Mouse (Mus musculus) midbrain, embryonic 16.5 days (tissue): ENCODE results near the gene Serping1. TPM values are rescaled to one million over a fixed set of nuclear protein-coding genes. Genes with fewer than 3 reads are reported as not detected.
"Not testable (repeated sequence)": the region's sequence is repeated elsewhere in the genome, so short reads cannot be mapped to it uniquely, and the experiment has no call there.

Source experiments
- ATAC-seq: fragments of 200-750 bp; cut with Nextera tagmentation; 2 replicates; pipeline ENCODE4 v1.8.0; 2017; ENCODE audit warnings: moderate TSS enrichment
- H3K27ac ChIP-seq: fragments of 300-500 bp; sonication (generic); 2 replicates; pipeline ENCODE4 v1.5.1; 2014; ENCODE audit warnings: mild to moderate bottlenecking, low read length, mixed read lengths
- H3K27me3 ChIP-seq: fragments of 300-500 bp; sonication (generic); 2 replicates; pipeline ENCODE4 v1.6.1; 2014; ENCODE audit warnings: low read depth, low read length, mixed read lengths; ENCODE audit not compliant: control insufficient read depth, insufficient read depth
- H3K36me3 ChIP-seq: fragments of 300-500 bp; sonication (generic); 2 replicates; pipeline ENCODE4 v1.6.1; 2014; ENCODE audit warnings: mild to moderate bottlenecking, low read length, moderate library complexity, mixed read lengths; ENCODE audit not compliant: control insufficient read depth, insufficient read depth
- H3K4me1 ChIP-seq: fragments of 300-500 bp; sonication (generic); 2 replicates; pipeline ENCODE4 v1.6.1; 2014; ENCODE audit warnings: mild to moderate bottlenecking, low read length, mixed read lengths; ENCODE audit not compliant: control insufficient read depth, insufficient read depth
- H3K4me2 ChIP-seq: fragments of 300-500 bp; sonication (generic); 2 replicates; pipeline ENCODE4 v1.6.1; 2014; ENCODE audit warnings: mild to moderate bottlenecking, low read length, mixed read lengths
- H3K4me3 ChIP-seq: fragments of 300-500 bp; sonication (generic); 2 replicates; pipeline ENCODE4 v1.5.1; 2014; ENCODE audit warnings: low read depth, mild to moderate bottlenecking, low read length, moderate library complexity, mixed read lengths
- H3K9ac ChIP-seq: fragments of 300-500 bp; sonication (generic); 2 replicates; pipeline ENCODE4 v1.6.1; 2014; ENCODE audit warnings: low read depth, low read length, mixed read lengths
- H3K9me3 ChIP-seq: fragments of 300-500 bp; sonication (generic); replicated peaks from 2 replicates; pipeline ENCODE4 v1.6.1; 2014; ENCODE audit warnings: mild to moderate bottlenecking, low read length, mixed read lengths; ENCODE audit not compliant: control insufficient read depth, poor library complexity, severe bottlenecking
- WGBS: fragments of 180-500 bp; shearing (Covaris S2); extraction: QIAGEN DNeasy Blood & Tissue Kit; methylation state at CpG from one replicate; pipeline ENCODE4 v1.1.7; 2014; 5-methylcytosine and 5-hydroxymethylcytosine counted together
- polyA plus RNA-seq: library from polyadenylated mRNA; unstranded; fragments of >200 nt; fragmentation: Nextera tagmentation; extraction: Ambion mirVana; gene quantifications from 2 replicates; pipeline ENCODE4 v1.2.1, GENCODE M21; 2015

Serping1 gene
- polyA plus RNA-seq, 1 experiment from 2014 or later = 28.3 TPM

GRCm38 (mm10) chr2:84806546-84806945 is 31.3 kb upstream of the Serping1 start:
- Histone ChIP-seq H3K27me3 (no peaks in the 10 kb centered on the region), H3K9me3 (no peaks in the 10 kb centered on the region), H3K4me1 (no peaks in the 10 kb centered on the region), H3K27ac (no peak overlapping the region), H3K4me3 (no peak overlapping the region), H3K9ac (no peak overlapping the region), H3K4me2 (no peak overlapping the region), H3K36me3 (no peaks in the 10 kb centered on the region)
- no peak for ATAC-seq
- 79% methylated on average over 5 of the region's 5 CpGs for WGBS

GRCm38 (mm10) chr2:84803963-84804362 is 28.7 kb upstream of the Serping1 start:
- no peaks in the 10 kb centered on the region for H3K36me3 ChIP-seq
- H3K9me3 ChIP-seq = no peaks in the 10 kb centered on the region
- H3K4me1 ChIP-seq = peaks cover 6% of the 10 kb centered on the region
- no peak overlapping the region for H3K9ac ChIP-seq
- no peak overlapping the region for H3K4me2 ChIP-seq
- WGBS = 90% methylated on average over 7 of the region's 7 CpGs
- ATAC-seq = no peak
- H3K27ac ChIP-seq = no peak overlapping the region
- no peaks in the 10 kb centered on the region for H3K27me3 ChIP-seq
- H3K4me3 ChIP-seq = no peak overlapping the region

- 75% methylated on average over 5 of the region's 5 CpGs for WGBS
- H3K4me1 ChIP-seq, H3K9ac ChIP-seq, H3K27me3 ChIP-seq, H3K4me2 ChIP-seq, H3K9me3 ChIP-seq, H3K27ac ChIP-seq, ATAC-seq, H3K4me3 ChIP-seq, H3K36me3 ChIP-seq: not testable (repeated sequence)
Measured at GRCm38 (mm10) chr2:84801223-84801622, 26.0 kb upstream of the Serping1 start.

GRCm38 (mm10) chr2:84800304-84800703 is 25.1 kb upstream of the Serping1 start:
- 88% methylated on average over 4 of the region's 4 CpGs for WGBS
- Histone ChIP-seq H3K4me2 (no peak overlapping the region), H3K36me3 (no peaks in the 10 kb centered on the region), H3K9me3 (no peaks in the 10 kb centered on the region), H3K27me3 (no peaks in the 10 kb centered on the region), H3K4me3 (no peak overlapping the region), H3K27ac (no peak overlapping the region), H3K4me1 (peaks cover 9% of the 10 kb centered on the region), H3K9ac (no peak overlapping the region)
- no peak for ATAC-seq

- peak; percentile 61 for ATAC-seq
- H3K4me1 ChIP-seq = peaks cover 9% of the 10 kb centered on the region
- H3K27me3 ChIP-seq = no peaks in the 10 kb centered on the region
- no peaks in the 10 kb centered on the region for H3K36me3 ChIP-seq
- peak overlapping the region; percentile 44 for H3K4me3 ChIP-seq
- H3K4me2 ChIP-seq = peak overlapping the region; percentile 98
- peak overlapping the region; percentile 69 for H3K9ac ChIP-seq
- no peak overlapping the region for H3K27ac ChIP-seq
- WGBS = under 1% methylated on average over 16 of the region's 16 CpGs
- H3K9me3 ChIP-seq = no peaks in the 10 kb centered on the region
Measured at GRCm38 (mm10) chr2:84799041-84799561, 23.9 kb upstream of the Serping1 start.

- peaks cover 9% of the 10 kb centered on the region for H3K4me1 ChIP-seq
- peak within 1 kb of the TSS; percentile 44 for H3K4me3 ChIP-seq
- ATAC-seq = peak; percentile 71
- H3K36me3 ChIP-seq = no peaks in the 10 kb centered on the region
- H3K4me2 ChIP-seq = peak within 1 kb of the TSS; percentile 98
- under 1% methylated on average over 21 of the region's 21 CpGs for WGBS
- H3K9ac ChIP-seq = peak within 1 kb of the TSS; percentile 69
- H3K27me3 ChIP-seq = no peaks in the 10 kb centered on the region
- no peaks in the 10 kb centered on the region for H3K9me3 ChIP-seq
- no peak within 1 kb of the TSS; the same call in 1 of the 2 replicates for H3K27ac ChIP-seq
Measured at GRCm38 (mm10) chr2:84798493-84798921, 23.3 kb upstream of the Serping1 start, which contains the start of gene Ube2l6. TSS of gene Ube2l6 (plus strand) at chr2:84798828.

GRCm38 (mm10) chr2:84797833-84798492 is 22.7 kb upstream of the Serping1 start:
- H3K9me3 ChIP-seq = no peaks in the 10 kb centered on the region
- no peak overlapping the region; the same call in 1 of the 2 replicates for H3K27ac ChIP-seq
- peak overlapping the region; percentile 44 for H3K4me3 ChIP-seq
- peak overlapping the region; percentile 98 for H3K4me2 ChIP-seq
- H3K27me3 ChIP-seq = no peaks in the 10 kb centered on the region
- peak overlapping the region; percentile 69 for H3K9ac ChIP-seq
- H3K36me3 ChIP-seq = no peaks in the 10 kb centered on the region
- ATAC-seq = peak; percentile 69
- 9% methylated on average over 13 of the region's 13 CpGs for WGBS
- H3K4me1 ChIP-seq = peaks cover 9% of the 10 kb centered on the region

- Histone ChIP-seq H3K4me1 (peaks cover 3% of the 10 kb centered on the region; the same call in 1 of the 2 replicates), H3K4me2 (no peak overlapping the region), H3K36me3 (no peaks in the 10 kb centered on the region), H3K9ac (no peak overlapping the region), H3K9me3 (no peaks in the 10 kb centered on the region), H3K27me3 (no peaks in the 10 kb centered on the region), H3K4me3 (no peak overlapping the region), H3K27ac (no peak overlapping the region)
- WGBS = 92% methylated on average over 3 of the region's 3 CpGs
- ATAC-seq = no peak
Measured at GRCm38 (mm10) chr2:84793871-84794270, 18.6 kb upstream of the Serping1 start.

- no peak overlapping the region for H3K4me2 ChIP-seq
- ATAC-seq = no peak
- no peaks in the 10 kb centered on the region for H3K27me3 ChIP-seq
- peaks cover 3% of the 10 kb centered on the region; the same call in 1 of the 2 replicates for H3K4me1 ChIP-seq
- H3K4me3 ChIP-seq = no peak overlapping the region
- 89% methylated on average over 3 of the region's 3 CpGs for WGBS
- no peak overlapping the region for H3K9ac ChIP-seq
- H3K27ac ChIP-seq = no peak overlapping the region
- H3K36me3 ChIP-seq = no peaks in the 10 kb centered on the region
- H3K9me3 ChIP-seq = no peaks in the 10 kb centered on the region
Measured at GRCm38 (mm10) chr2:84793154-84793553, 17.9 kb upstream of the Serping1 start.
